Mouse (Mus musculus): Measurements from ENCODE around the gene 4930415O20Rik.

DNA sequence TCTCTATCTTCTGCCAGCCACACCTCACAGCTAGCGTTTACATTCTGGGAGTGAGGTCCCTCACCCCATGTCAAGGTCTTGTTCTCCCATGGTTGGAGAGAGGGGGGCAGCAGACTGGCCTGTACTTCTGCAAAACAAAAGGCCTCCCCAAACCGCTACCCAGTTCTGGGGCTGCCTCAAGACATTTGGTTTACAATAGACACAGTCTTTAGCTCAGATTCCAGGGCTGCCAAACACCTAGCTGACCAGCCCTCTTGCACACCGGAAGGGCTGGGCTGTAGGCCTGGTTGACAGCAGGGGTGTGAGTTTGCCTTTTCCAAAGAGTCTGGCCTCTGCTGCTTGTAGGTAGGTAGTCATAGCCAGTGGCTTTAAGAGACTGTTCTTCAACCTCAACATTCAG lies 66.4 kb downstream of the 4930415O20Rik start:
- no peak for TF ChIP-seq POLR2A (IDR thresholded peaks at IDR 0.05; ENCODE audit: borderline replicate concordance, extremely low read depth, low read depth, low read length)
- no peak for TF ChIP-seq CTCF (IDR thresholded peaks at IDR 0.05; ENCODE audit: insufficient read depth, low read length)
